Mouse (Mus musculus) neural tube, embryonic 15.5 days (tissue): ENCODE data around the gene Arl3. TPM values are rescaled to one million over a fixed set of nuclear protein-coding genes. Genes with fewer than 3 reads are reported as not detected.

ENCODE experiments used
- ATAC-seq: fragments of 200-750 bp; cut with Nextera tagmentation; 2 replicates; pipeline ENCODE4 v1.8.0; 2017; ENCODE audit warnings: mild to moderate bottlenecking, moderate TSS enrichment, moderate library complexity; ENCODE audit not compliant: low FRiP score
- H3K27ac ChIP-seq: fragments of 300-500 bp; sonication (generic); replicated peaks from 2 replicates; pipeline ENCODE4 v1.5.1; 2015; ENCODE audit warnings: mild to moderate bottlenecking, inconsistent platforms
- H3K27me3 ChIP-seq: fragments of 300-500 bp; sonication (generic); replicated peaks from 2 replicates; pipeline ENCODE4 v1.6.1; 2015; ENCODE audit warnings: inconsistent platforms
- H3K36me3 ChIP-seq: fragments of 300-500 bp; sonication (generic); 2 replicates; pipeline ENCODE4 v1.6.1; 2015; ENCODE audit warnings: inconsistent platforms
- H3K4me1 ChIP-seq: fragments of 300-500 bp; sonication (generic); 2 replicates; pipeline ENCODE4 v1.6.1; 2015; ENCODE audit warnings: inconsistent platforms
- H3K4me2 ChIP-seq: fragments of 300-500 bp; sonication (generic); 2 replicates; pipeline ENCODE4 v1.6.1; 2015; ENCODE audit warnings: inconsistent platforms, mild to moderate bottlenecking, moderate library complexity
- H3K4me3 ChIP-seq: fragments of 300-500 bp; sonication (generic); replicated peaks from 2 replicates; pipeline ENCODE4 v1.5.1; 2015; ENCODE audit warnings: mild to moderate bottlenecking, inconsistent platforms
- H3K9ac ChIP-seq: fragments of 300-500 bp; sonication (generic); replicated peaks from 2 replicates; pipeline ENCODE4 v1.6.1; 2015; ENCODE audit warnings: mild to moderate bottlenecking, inconsistent platforms
- H3K9me3 ChIP-seq: fragments of 300-500 bp; sonication (generic); replicated peaks from 2 replicates; pipeline ENCODE4 v1.6.1; 2016; ENCODE audit warnings: inconsistent platforms
- WGBS: fragments of 180-500 bp; shearing (Covaris S2); methylation state at CpG from one replicate; pipeline ENCODE4 v1.1.7; 2015; ENCODE audit warnings: mixed read lengths; 5-methylcytosine and 5-hydroxymethylcytosine counted together
- polyA plus RNA-seq: library from polyadenylated mRNA; unstranded; fragments of >200 nt; fragmentation: Nextera tagmentation; extraction: Ambion mirVana; gene quantifications from 2 replicates; pipeline ENCODE4 v1.2.1, GENCODE M21; 2015

The Arl3 gene
- polyA plus RNA-seq, 1 experiment from 2014 or later, result 208 TPM

GRCm38 (mm10) chr19:46523131-46523479, 49.9 kb downstream of the Arl3 start:
- Histone ChIP-seq H3K4me2 (peak overlapping the region; percentile 58), H3K9me3 (no peaks in the 10 kb centered on the region), H3K27me3 (no peaks in the 10 kb centered on the region), H3K27ac (peak overlapping the region; percentile 77), H3K36me3 (no peaks in the 10 kb centered on the region), H3K4me1 (peaks cover 71% of the 10 kb centered on the region), H3K4me3 (peak overlapping the region; percentile 26; the same call in 1 of the 2 replicates), H3K9ac (0 out of 2 replicates have a peak overlapping the region, but pooled peaks have one; percentile 8)
- ATAC-seq, result no peak; the same call in 1 of the 2 replicates

GRCm38 (mm10) chr19:46522433-46523044, 50.5 kb downstream of the Arl3 start:
- Histone ChIP-seq H3K27me3 (no peaks in the 10 kb centered on the region), H3K27ac (no peak overlapping the region; the same call in 1 of the 2 replicates), H3K4me3 (no peak overlapping the region), H3K9me3 (no peaks in the 10 kb centered on the region), H3K9ac (no peak overlapping the region), H3K4me2 (no peak overlapping the region), H3K4me1 (peaks cover 71% of the 10 kb centered on the region), H3K36me3 (no peaks in the 10 kb centered on the region)
- WGBS, result 27% methylated on average over 15 of the region's 15 CpGs
- no peak for ATAC-seq

- Histone ChIP-seq H3K4me3 (no peak overlapping the region), H3K9me3 (no peaks in the 10 kb centered on the region), H3K4me2 (no peak overlapping the region), H3K9ac (no peak overlapping the region), H3K27ac (no peak overlapping the region), H3K36me3 (peaks cover 3% of the 10 kb centered on the region; the same call in 1 of the 2 replicates), H3K27me3 (no peaks in the 10 kb centered on the region), H3K4me1 (peaks cover 71% of the 10 kb centered on the region)
- ATAC-seq, result no peak
These were observed 51.3 kb downstream of the Arl3 start for GRCm38 (mm10) chr19:46521698-46522097.

- Histone ChIP-seq H3K9ac (peak overlapping the region; percentile 34), H3K4me3 (no peak overlapping the region), H3K4me1 (peaks cover 46% of the 10 kb centered on the region), H3K36me3 (peaks cover 25% of the 10 kb centered on the region), H3K27me3 (no peaks in the 10 kb centered on the region), H3K4me2 (peak overlapping the region; percentile 47), H3K27ac (peak overlapping the region; percentile 66), H3K9me3 (no peaks in the 10 kb centered on the region)
- WGBS, result 16% methylated on average over 5 of the region's 5 CpGs
- no peak for ATAC-seq
These were observed 54.0 kb downstream of the Arl3 start for GRCm38 (mm10) chr19:46518828-46519621.

- H3K9me3 ChIP-seq, result no peaks in the 10 kb centered on the region
- peak overlapping the region; percentile 47 for H3K4me2 ChIP-seq
- peaks cover 40% of the 10 kb centered on the region for H3K4me1 ChIP-seq
- no peaks in the 10 kb centered on the region for H3K27me3 ChIP-seq
- ATAC-seq, result peak; percentile 33
- peak overlapping the region; percentile 34 for H3K9ac ChIP-seq
- peak overlapping the region; percentile 66 for H3K27ac ChIP-seq
- H3K4me3 ChIP-seq, result 0 out of 2 replicates have a peak overlapping the region, but pooled peaks have one; percentile 4
- 1% methylated on average over 12 of the region's 13 CpGs for WGBS
- H3K36me3 ChIP-seq, result peaks cover 31% of the 10 kb centered on the region
These were observed 54.6 kb downstream of the Arl3 start for GRCm38 (mm10) chr19:46518352-46518787.

GRCm38 (mm10) chr19:46517529-46518351, 55.3 kb downstream of the Arl3 start:
- Histone ChIP-seq H3K36me3 (peaks cover 37% of the 10 kb centered on the region), H3K4me2 (peak overlapping the region; percentile 47), H3K9ac (no peak overlapping the region), H3K9me3 (no peaks in the 10 kb centered on the region), H3K4me1 (peaks cover 33% of the 10 kb centered on the region), H3K27me3 (no peaks in the 10 kb centered on the region), H3K4me3 (no peak overlapping the region), H3K27ac (peak overlapping the region; percentile 66)
- WGBS, result 30% methylated on average over 11 of the region's 14 CpGs
- ATAC-seq, result peak; percentile 18; the same call in 1 of the 2 replicates

- no peak overlapping the region for H3K4me2 ChIP-seq
- no peaks in the 10 kb centered on the region for H3K27me3 ChIP-seq
- ATAC-seq, result no peak
- peak overlapping the region; percentile 51 for H3K27ac ChIP-seq
- no peaks in the 10 kb centered on the region for H3K9me3 ChIP-seq
- 63% methylated on average over 3 of the region's 3 CpGs for WGBS
- H3K4me1 ChIP-seq, result peaks cover 29% of the 10 kb centered on the region
- no peak overlapping the region for H3K4me3 ChIP-seq
- peaks cover 45% of the 10 kb centered on the region for H3K36me3 ChIP-seq
- H3K9ac ChIP-seq, result no peak overlapping the region; the same call in 1 of the 2 replicates
These were observed 56.1 kb downstream of the Arl3 start for GRCm38 (mm10) chr19:46516667-46517528.

GRCm38 (mm10) chr19:46515287-46515821, 57.6 kb downstream of the Arl3 start:
- no peak overlapping the region for H3K27ac ChIP-seq
- H3K36me3 ChIP-seq, result peaks cover 52% of the 10 kb centered on the region
- peaks cover 39% of the 10 kb centered on the region for H3K4me1 ChIP-seq
- H3K4me3 ChIP-seq, result no peak overlapping the region
- H3K9me3 ChIP-seq, result no peaks in the 10 kb centered on the region
- H3K9ac ChIP-seq, result no peak overlapping the region
- ATAC-seq, result no peak
- H3K4me2 ChIP-seq, result no peak overlapping the region
- no peaks in the 10 kb centered on the region for H3K27me3 ChIP-seq
- 91% methylated on average over 24 of the region's 24 CpGs for WGBS

GRCm38 (mm10) chr19:46514387-46514786, 58.6 kb downstream of the Arl3 start:
- WGBS, result 86% methylated on average over 12 of the region's 12 CpGs
- H3K9ac ChIP-seq, result no peak overlapping the region
- ATAC-seq, result no peak
- H3K27me3 ChIP-seq, result no peaks in the 10 kb centered on the region
- H3K27ac ChIP-seq, result no peak overlapping the region
- peaks cover 46% of the 10 kb centered on the region for H3K4me1 ChIP-seq
- peaks cover 54% of the 10 kb centered on the region for H3K36me3 ChIP-seq
- H3K4me3 ChIP-seq, result no peak overlapping the region
- no peaks in the 10 kb centered on the region for H3K9me3 ChIP-seq
- H3K4me2 ChIP-seq, result no peak overlapping the region

GRCm38 (mm10) chr19:46511263-46511662, 61.7 kb downstream of the Arl3 start:
- peaks cover 53% of the 10 kb centered on the region for H3K4me1 ChIP-seq
- 92% methylated on average over 10 of the region's 10 CpGs for WGBS
- H3K27ac ChIP-seq, result peak overlapping the region; percentile 52
- H3K4me2 ChIP-seq, result no peak overlapping the region
- no peak overlapping the region for H3K4me3 ChIP-seq
- no peak overlapping the region for H3K9ac ChIP-seq
- no peak for ATAC-seq
- H3K27me3 ChIP-seq, result no peaks in the 10 kb centered on the region
- H3K9me3 ChIP-seq, result no peaks in the 10 kb centered on the region
- peaks cover 58% of the 10 kb centered on the region for H3K36me3 ChIP-seq
